Mouse (Mus musculus) intestine, embryonic 14.5 days (tissue): ENCODE results near the gene Smyd2. TPM values are rescaled to one million over a fixed set of nuclear protein-coding genes. Genes with fewer than 3 reads are reported as not detected.
A peak's percentile ranks its signal among the peaks of the same experiment; 100 is the strongest.

Source experiments
- ATAC-seq: fragments of 200-750 bp; cut with Nextera tagmentation; replicated peaks from 2 replicates; pipeline ENCODE4 v1.8.0; 2017; ENCODE audit warnings: low read depth, moderate number of reproducible peaks, moderate TSS enrichment, moderate library complexity; ENCODE audit not compliant: low FRiP score, low TSS enrichment
- DNase-seq: peaks from one replicate; pipeline ENCODE4 v3.0.0-alpha.2; 2018; ENCODE audit warnings: low spot score
- H3K27ac ChIP-seq: fragments of 300-500 bp; sonication (generic); 2 replicates; pipeline ENCODE4 v1.5.1; 2014; ENCODE audit warnings: low read depth, mild to moderate bottlenecking, control low read depth
- H3K27me3 ChIP-seq: fragments of 300-500 bp; sonication (generic); replicated peaks from 2 replicates; pipeline ENCODE4 v1.6.1; 2014; ENCODE audit warnings: low read length, control low read depth; ENCODE audit not compliant: control insufficient read depth, insufficient read depth
- H3K36me3 ChIP-seq: fragments of 300-500 bp; sonication (generic); 2 replicates; pipeline ENCODE4 v1.6.1; 2014; ENCODE audit warnings: low read length, control low read depth; ENCODE audit not compliant: control insufficient read depth, insufficient read depth
- H3K4me1 ChIP-seq: fragments of 300-500 bp; sonication (generic); replicated peaks from 2 replicates; pipeline ENCODE4 v1.6.1; 2014; ENCODE audit warnings: low read length, control low read depth, mixed read lengths; ENCODE audit not compliant: control insufficient read depth, insufficient read depth
- H3K4me2 ChIP-seq: fragments of 300-500 bp; sonication (generic); 2 replicates; pipeline ENCODE4 v1.6.1; 2014; ENCODE audit warnings: low read length
- H3K4me3 ChIP-seq: fragments of 300-500 bp; sonication (generic); 2 replicates; pipeline ENCODE4 v1.5.1; 2014; ENCODE audit warnings: low read depth, low read length, control low read depth, mixed read lengths
- H3K9ac ChIP-seq: fragments of 300-500 bp; sonication (generic); 2 replicates; pipeline ENCODE4 v1.6.1; 2014; ENCODE audit warnings: mild to moderate bottlenecking, low read length
- H3K9me3 ChIP-seq: fragments of 300-500 bp; sonication (generic); 2 replicates; pipeline ENCODE4 v1.6.1; 2016; ENCODE audit warnings: low read length, control low read depth; ENCODE audit not compliant: control insufficient read depth
- WGBS: fragments of 180-500 bp; shearing (Covaris S2); extraction: QIAGEN DNeasy Blood & Tissue Kit; methylation state at CpG from one replicate; pipeline ENCODE4 v1.1.7; 2014; 5-methylcytosine and 5-hydroxymethylcytosine counted together
- polyA plus RNA-seq: library from polyadenylated mRNA; unstranded; fragments of >200 nt; fragmentation: Nextera tagmentation; extraction: Ambion mirVana; gene quantifications from 2 replicates; pipeline ENCODE4 v1.2.1, GENCODE M21; 2014

Gene Smyd2
- polyA plus RNA-seq, 1 experiment from 2014 or later, result 124 TPM

- ATAC-seq, result no peak
- H3K36me3 ChIP-seq, result peaks cover 26% of the 10 kb centered on the region
- no peak overlapping the region for H3K4me3 ChIP-seq
These were observed 57.2 kb downstream of the Smyd2 start for GRCm38 (mm10) chr1:189864846-189865560.

GRCm38 (mm10) chr1:189864301-189864700 is 57.9 kb downstream of the Smyd2 start:
- H3K9me3 ChIP-seq, result no peaks in the 10 kb centered on the region
- peaks cover 10% of the 10 kb centered on the region; the same call in 1 of the 2 replicates for H3K4me1 ChIP-seq
- DNase-seq (no peak), ATAC-seq (no peak)
- H3K27ac ChIP-seq, result no peak overlapping the region
- no peaks in the 10 kb centered on the region for H3K27me3 ChIP-seq
- WGBS, result 84% methylated on average over 9 of the region's 9 CpGs
- no peak overlapping the region for H3K4me3 ChIP-seq
- peaks cover 24% of the 10 kb centered on the region for H3K36me3 ChIP-seq
- no peak overlapping the region for H3K9ac ChIP-seq
- no peak overlapping the region for H3K4me2 ChIP-seq

More at GRCm38 (mm10) chr1:189864846-189865560, 57.2 kb downstream of the Smyd2 start:
- Histone ChIP-seq H3K27me3 (no peaks in the 10 kb centered on the region), H3K27ac (no peak overlapping the region), H3K4me1 (peaks cover 10% of the 10 kb centered on the region; the same call in 1 of the 2 replicates), H3K9ac (no peak overlapping the region), H3K9me3 (no peaks in the 10 kb centered on the region), H3K4me2 (no peak overlapping the region)
- 88% methylated on average over 15 of the region's 15 CpGs for WGBS
- DNase-seq, result no peak

- peaks cover 24% of the 10 kb centered on the region for H3K36me3 ChIP-seq
These were observed 58.4 kb downstream of the Smyd2 start for GRCm38 (mm10) chr1:189863727-189864126.

GRCm38 (mm10) chr1:189860942-189861315 is 61.2 kb downstream of the Smyd2 start:
- Histone ChIP-seq H3K4me1 (no peaks in the 10 kb centered on the region), H3K9me3 (no peaks in the 10 kb centered on the region), H3K9ac (no peak overlapping the region), H3K4me2 (no peak overlapping the region), H3K4me3 (no peak overlapping the region), H3K36me3 (peaks cover 40% of the 10 kb centered on the region), H3K27me3 (no peaks in the 10 kb centered on the region), H3K27ac (0 out of 2 replicates have a peak overlapping the region, but pooled peaks have one; percentile 9)
- WGBS, result 66% methylated on average over 12 of the region's 12 CpGs
- ATAC-seq, result no peak
- DNase-seq, result no peak

More at GRCm38 (mm10) chr1:189863727-189864126, 58.4 kb downstream of the Smyd2 start:
- Histone ChIP-seq H3K9ac (no peak overlapping the region), H3K4me3 (no peak overlapping the region), H3K9me3 (no peaks in the 10 kb centered on the region), H3K27ac (no peak overlapping the region), H3K27me3 (no peaks in the 10 kb centered on the region), H3K4me2 (no peak overlapping the region), H3K4me1 (peaks cover 10% of the 10 kb centered on the region; the same call in 1 of the 2 replicates)
- DNase-seq (no peak), ATAC-seq (no peak)
- 95% methylated on average over 3 of the region's 3 CpGs for WGBS

GRCm38 (mm10) chr1:189860112-189860941 is 61.8 kb downstream of the Smyd2 start:
- no peaks in the 10 kb centered on the region for H3K4me1 ChIP-seq
- no peak overlapping the region for H3K4me3 ChIP-seq
- no peak for DNase-seq
- WGBS, result 82% methylated on average over 17 of the region's 17 CpGs
- ATAC-seq, result no peak; the same call in 1 of the 2 replicates
- H3K27me3 ChIP-seq, result no peaks in the 10 kb centered on the region
- H3K9ac ChIP-seq, result no peak overlapping the region
- H3K27ac ChIP-seq, result no peak overlapping the region
- no peaks in the 10 kb centered on the region for H3K9me3 ChIP-seq
- peaks cover 40% of the 10 kb centered on the region for H3K36me3 ChIP-seq
- H3K4me2 ChIP-seq, result no peak overlapping the region

DNA sequence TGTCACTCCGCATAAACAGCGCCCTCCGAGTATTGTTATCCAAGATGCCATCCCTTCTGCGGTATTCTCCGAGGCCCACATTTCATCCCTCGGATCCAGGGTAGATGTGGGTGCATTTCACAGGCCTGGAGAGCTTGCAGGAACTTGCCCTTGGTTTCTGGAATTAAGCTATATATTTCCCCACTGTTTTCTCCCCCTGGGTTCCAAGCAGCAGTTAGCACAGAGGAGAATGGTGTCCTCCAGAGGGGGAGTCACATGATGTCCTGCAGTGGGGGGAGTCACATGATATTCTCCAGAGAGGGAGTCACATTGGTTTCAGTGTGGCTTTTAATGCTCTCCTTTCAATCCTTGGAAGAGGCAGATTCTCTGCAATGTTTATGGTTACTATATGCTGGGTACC is 63.8 kb downstream of the Smyd2 start:
- H3K9ac ChIP-seq, result no peak overlapping the region
- H3K4me1 ChIP-seq, result no peaks in the 10 kb centered on the region
- DNase-seq (no peak), ATAC-seq (no peak)
- WGBS, result 93% methylated on average over 6 of the region's 6 CpGs
- no peak overlapping the region for H3K4me3 ChIP-seq
- peaks cover 33% of the 10 kb centered on the region for H3K36me3 ChIP-seq
- H3K4me2 ChIP-seq, result no peak overlapping the region
- no peaks in the 10 kb centered on the region for H3K9me3 ChIP-seq
- H3K27ac ChIP-seq, result no peak overlapping the region
- H3K27me3 ChIP-seq, result no peaks in the 10 kb centered on the region

GRCm38 (mm10) chr1:189855739-189856138 is 66.4 kb downstream of the Smyd2 start:
- Histone ChIP-seq H3K9me3 (no peaks in the 10 kb centered on the region), H3K4me3 (no peak overlapping the region), H3K4me1 (no peaks in the 10 kb centered on the region), H3K4me2 (no peak overlapping the region), H3K9ac (no peak overlapping the region), H3K36me3 (peaks cover 38% of the 10 kb centered on the region), H3K27me3 (no peaks in the 10 kb centered on the region), H3K27ac (no peak overlapping the region)
- ATAC-seq, result no peak
- DNase-seq, result no peak
- WGBS, result 98% methylated on average over 5 of the region's 5 CpGs

- no peaks in the 10 kb centered on the region for H3K4me1 ChIP-seq
- DNase-seq, result no peak
- H3K36me3 ChIP-seq, result peaks cover 49% of the 10 kb centered on the region
- H3K27me3 ChIP-seq, result no peaks in the 10 kb centered on the region
- H3K9me3 ChIP-seq, result no peaks in the 10 kb centered on the region
- 77% methylated on average over 13 of the region's 13 CpGs for WGBS
- ATAC-seq, result no peak
- no peak overlapping the region for H3K4me2 ChIP-seq
- H3K27ac ChIP-seq, result no peak overlapping the region
- no peak overlapping the region for H3K9ac ChIP-seq
- H3K4me3 ChIP-seq, result no peak overlapping the region
These were observed 67.5 kb downstream of the Smyd2 start for GRCm38 (mm10) chr1:189854646-189855045.
